9 mouse cellular contexts compared by ENCODE assay signal in genomic region chr6:29718894-29719329, GRCm38 (mm10). TPM values are rescaled to one million over a fixed set of nuclear protein-coding genes. Genes with fewer than 3 reads are reported as not detected.
DNase-seq lines count a peak whose midpoint lies in the region; ATAC-seq and TF ChIP-seq lines count a peak whose summit lies in the region.
"Had no signal": no experiment of that assay in that cellular context is flagged by ENCODE, and none has a peak within 500 bp of the region (broad histone marks: within the 10 kb centered on the region; RNA-seq: fewer than 3 reads in every experiment).

No protein-coding gene starts in this region.

- H3K4me1 ChIP-seq in ES-Bruce4 (ENCODE audit: control insufficient read depth, insufficient read depth, low read length), result no peaks in the 10 kb centered on the region
- peaks cover 28% of the 10 kb centered on the region for H3K4me1 ChIP-seq in forebrain, embryonic 12.5 days
- H3K4me1 ChIP-seq in heart, embryonic 14.5 days (ENCODE audit: control insufficient read depth in 2 of 2, insufficient read depth in 2 of 2, low read length in 2 of 2), result peaks cover 9 to 12% of the 10 kb centered on the region in 2 experiments
- peaks cover 29% of the 10 kb centered on the region for H3K4me1 ChIP-seq in lung, embryonic 15.5 days

- H3K27ac ChIP-seq in ES-Bruce4 (ENCODE audit: insufficient read depth, low read length), result peak overlapping the region; percentile 30; the same call in 1 of the 2 replicates
- H3K27ac ChIP-seq in forebrain, embryonic 12.5 days, result no peak overlapping the region
- no peak overlapping the region for H3K27ac ChIP-seq in heart, embryonic 14.5 days (replicated peaks in 1 of 2; ENCODE audit: control insufficient read depth in 1 of 2, insufficient read depth in 1 of 2, low read depth in 2 of 2, low read length in 2 of 2)
- H3K27ac ChIP-seq in lung, embryonic 15.5 days, result peak overlapping the region; percentile 68

- no peak for TF ChIP-seq POLR2A in ES-Bruce4 (IDR thresholded peaks at IDR 0.05; ENCODE audit: insufficient read depth, low read length)

- no peaks in the 10 kb centered on the region for H3K36me3 ChIP-seq in ES-Bruce4 (ENCODE audit: control insufficient read depth, insufficient read depth, low read length, poor library complexity, severe bottlenecking)
- no peaks in the 10 kb centered on the region for H3K36me3 ChIP-seq in forebrain, embryonic 12.5 days (replicated peaks)
- H3K36me3 ChIP-seq in heart, embryonic 14.5 days (ENCODE audit: control insufficient read depth, insufficient read depth, low read length), result no peaks in the 10 kb centered on the region
- no peaks in the 10 kb centered on the region for H3K36me3 ChIP-seq in lung, embryonic 15.5 days

- H3K4me3 ChIP-seq in ES-Bruce4 (ENCODE audit: low read depth, low read length), result peak overlapping the region; percentile 33
- H3K4me3 ChIP-seq in forebrain, embryonic 12.5 days (replicated peaks), result peak overlapping the region; percentile 35
- peak overlapping the region; percentile 49 to 50 for H3K4me3 ChIP-seq in heart, embryonic 14.5 days (ENCODE audit: control insufficient read depth in 1 of 2, insufficient read depth in 1 of 2, low read depth in 1 of 2, low read length in 2 of 2)
- peak overlapping the region; percentile 38 for H3K4me3 ChIP-seq in lung, embryonic 15.5 days

- no peak for TF ChIP-seq CTCF in ES-Bruce4 (IDR thresholded peaks at IDR 0.05; ENCODE audit: low read depth, low read length)

- DNase-seq in layer of hippocampus, postnatal 25 days (ENCODE audit: extremely low spot score in 1 of 2, low spot score in 1 of 2), result peak; percentile 58 to 61
- DNase-seq in ovary, postnatal 36 days (ENCODE audit: low spot score), result peak; percentile 75
- peak; percentile 44 for DNase-seq in yolk sac, embryonic 10.5 days (ENCODE audit: low spot score)

- peak; percentile 45; the same call in 1 of the 2 replicates for TF ChIP-seq EP300 in ES-Bruce4 (IDR thresholded peaks at IDR 0.05; ENCODE audit: insufficient read depth, low read depth, low read length)

- under 1% methylated on average over 15 of the region's 15 CpGs for WGBS in forebrain, embryonic 12.5 days
- 2% methylated on average over 15 of the region's 15 CpGs for WGBS in heart, embryonic 14.5 days
- 2% methylated on average over 15 of the region's 15 CpGs for WGBS in lung, embryonic 15.5 days

- ATAC-seq in cerebellum, adult (ENCODE audit: insufficient number of reproducible peaks, low FRiP score, low TSS enrichment), result peak; percentile 68
- ATAC-seq in forebrain, embryonic 12.5 days (ENCODE audit: low FRiP score), result peak; percentile 74
- no peak; the same call in 1 of the 2 replicates for ATAC-seq in heart, embryonic 14.5 days (ENCODE audit: insufficient number of reproducible peaks, insufficient read depth, low FRiP score, low read depth)
- ATAC-seq in lung, embryonic 15.5 days (ENCODE audit: borderline replicate concordance, extremely low read depth, low FRiP score, low TSS enrichment), result peak; percentile 81
- ATAC-seq: Patski had no signal

- no peaks in the 10 kb centered on the region for H3K9me3 ChIP-seq in ES-Bruce4 (replicated peaks; ENCODE audit: control insufficient read depth, insufficient read depth, low read length, poor library complexity, severe bottlenecking)
- no peaks in the 10 kb centered on the region for H3K9me3 ChIP-seq in forebrain, embryonic 12.5 days
- H3K9me3 ChIP-seq in heart, embryonic 14.5 days (ENCODE audit: control insufficient read depth, low read length), result no peaks in the 10 kb centered on the region
- no peaks in the 10 kb centered on the region for H3K9me3 ChIP-seq in lung, embryonic 15.5 days

- H3K4me2 ChIP-seq in forebrain, embryonic 12.5 days, result peak overlapping the region; percentile 56
- H3K4me2 ChIP-seq in heart, embryonic 14.5 days (ENCODE audit: low read length), result peak overlapping the region; percentile 84
- H3K4me2 ChIP-seq in lung, embryonic 15.5 days, result peak overlapping the region; percentile 72

- peak overlapping the region; percentile 37 for H3K9ac ChIP-seq in ES-Bruce4 (ENCODE audit: low read depth, poor library complexity, severe bottlenecking)
- peak overlapping the region; percentile 48; the same call in 1 of the 2 replicates for H3K9ac ChIP-seq in forebrain, embryonic 12.5 days
- H3K9ac ChIP-seq in heart, embryonic 14.5 days (ENCODE audit: low read length), result peak overlapping the region; percentile 69
- H3K9ac ChIP-seq in lung, embryonic 15.5 days, result peak overlapping the region; percentile 30

- H3K27me3 ChIP-seq in ES-Bruce4 (ENCODE audit: control insufficient read depth, insufficient read depth, low read length, poor library complexity, severe bottlenecking), result no peaks in the 10 kb centered on the region
- peaks cover 21% of the 10 kb centered on the region for H3K27me3 ChIP-seq in forebrain, embryonic 12.5 days
- no peaks in the 10 kb centered on the region; the same call in 1 of the 2 replicates for H3K27me3 ChIP-seq in heart, embryonic 14.5 days (ENCODE audit: control insufficient read depth, insufficient read depth, low read length)
- peaks cover 2% of the 10 kb centered on the region; the same call in 1 of the 2 replicates for H3K27me3 ChIP-seq in lung, embryonic 15.5 days
- H3K27me3 ChIP-seq: Patski had no signal

RNA-seq across cellular contexts. Expression of gene Smo, which starts 16.4 kb away (rescaled TPM):
- 26.5 and 28.2 TPM in 2 replicates for polyA plus RNA-seq in ES-Bruce4 (2011; ENCODE audit: insufficient read depth, insufficient read length, low read depth, missing spikeins)
- polyA plus RNA-seq in forebrain, embryonic 12.5 days (2016; fragmentation: Nextera tagmentation; extraction: Ambion mirVana), result 45.1 and 48.4 TPM in 2 replicates
- polyA plus RNA-seq in heart, embryonic 14.5 days (2014; fragmentation: Nextera tagmentation; extraction: Ambion mirVana), result 18.8 and 22.1 TPM in 2 replicates
- total RNA-seq in layer of hippocampus, postnatal 25 days (2021), result 10 to 100 TPM; 13.6 to 15.7 TPM
- polyA plus RNA-seq in lung, embryonic 15.5 days (2015; fragmentation: Nextera tagmentation; extraction: Ambion mirVana), result 39.2 and 41.6 TPM in 2 replicates

RNA-seq across cellular contexts. Expression of gene Tspan33, which starts 24.9 kb away (rescaled TPM):
- 7.1 and 9.6 TPM in 2 replicates for polyA plus RNA-seq in ES-Bruce4 (2011; ENCODE audit: insufficient read depth, insufficient read length, low read depth, missing spikeins)
- 8.6 and 9.2 TPM in 2 replicates for polyA plus RNA-seq in forebrain, embryonic 12.5 days (2016; fragmentation: Nextera tagmentation; extraction: Ambion mirVana)
- polyA plus RNA-seq in heart, embryonic 14.5 days (2014; fragmentation: Nextera tagmentation; extraction: Ambion mirVana), result 2.4 and 3.2 TPM in 2 replicates
- 10 to 100 TPM; 26.9 to 34.0 TPM for total RNA-seq in layer of hippocampus, postnatal 25 days (2021)
- polyA plus RNA-seq in lung, embryonic 15.5 days (2015; fragmentation: Nextera tagmentation; extraction: Ambion mirVana), result 4.4 and 5.0 TPM in 2 replicates

RNA-seq across cellular contexts. Expression of gene Ahcyl2, which starts 48.9 kb away (rescaled TPM):
- 37.2 and 41.3 TPM in 2 replicates for polyA plus RNA-seq in ES-Bruce4 (2011; ENCODE audit: insufficient read depth, insufficient read length, low read depth, missing spikeins)
- polyA plus RNA-seq in forebrain, embryonic 12.5 days (2016; fragmentation: Nextera tagmentation; extraction: Ambion mirVana), result 14.7 and 18.6 TPM in 2 replicates
- polyA plus RNA-seq in heart, embryonic 14.5 days (2014; fragmentation: Nextera tagmentation; extraction: Ambion mirVana), result 10.5 and 11.7 TPM in 2 replicates
- total RNA-seq in layer of hippocampus, postnatal 25 days (2021), result 100 to 1,000 TPM; 204 to 226 TPM
- 8.2 and 9.5 TPM in 2 replicates for polyA plus RNA-seq in lung, embryonic 15.5 days (2015; fragmentation: Nextera tagmentation; extraction: Ambion mirVana)

Comparison
In these comparisons a context has a peak if more than half of its experiments do, and no peak if none do; other contexts are left out.
1. H3K27ac ChIP-seq: peak in ES-Bruce4 (single experiment) and lung, embryonic 15.5 days (single experiment); none in forebrain, embryonic 12.5 days (single experiment) and heart, embryonic 14.5 days (0 of 2).
2. Peak in every context shown above with its lines, with median percentiles within 50 percentile points of each other: H3K4me3 ChIP-seq, H3K9ac ChIP-seq, H3K4me2 ChIP-seq and DNase-seq.